Mouse (Mus musculus): ENCODE data around the gene Ncr1. TPM values are rescaled to one million over a fixed set of nuclear protein-coding genes. Genes with fewer than 3 reads are reported as not detected.

Ncr1 gene
- polyA plus RNA-seq, 1 experiment from 2014 or later, result not detected

Small RNAs within 50 kb of the gene (microRNA-seq; reads per million reads assigned to microRNA genes)
- gene Gm24752, result not detected
- not detected for gene Gm25349

Other genes starting within 250 kb of the Ncr1 start
- gene Ttyh1, start 218.3 kb upstream of the Ncr1 start, polyA plus RNA-seq (2014; fragmentation: Nextera tagmentation; extraction: Ambion mirVana), result 149 and 151 TPM in 2 replicates
- 62.4 and 68.1 TPM in 2 replicates for gene Leng8, start 200.7 kb upstream of the Ncr1 start, polyA plus RNA-seq (2014; fragmentation: Nextera tagmentation; extraction: Ambion mirVana)
- gene Leng9, start 187.3 kb upstream of the Ncr1 start, polyA plus RNA-seq (2014; fragmentation: Nextera tagmentation; extraction: Ambion mirVana), result 4.1 and 4.6 TPM in 2 replicates
- gene Cdc42ep5, start 172.9 kb upstream of the Ncr1 start, polyA plus RNA-seq (2014; fragmentation: Nextera tagmentation; extraction: Ambion mirVana), result 3.0 and 9.8 TPM in 2 replicates
- gene Lilra5, start 100.0 kb upstream of the Ncr1 start, polyA plus RNA-seq (2014; fragmentation: Nextera tagmentation; extraction: Ambion mirVana), result not detected in 2 replicates
- gene Gp6, start 60.0 kb downstream of the Ncr1 start, polyA plus RNA-seq (2014; fragmentation: Nextera tagmentation; extraction: Ambion mirVana), result not detected in 2 replicates
- gene Rdh13, start 107.9 kb downstream of the Ncr1 start, polyA plus RNA-seq (2014; fragmentation: Nextera tagmentation; extraction: Ambion mirVana), result 43.7 and 44.6 TPM in 2 replicates
- gene Eps8l1, start 123.0 kb downstream of the Ncr1 start, polyA plus RNA-seq (2014; fragmentation: Nextera tagmentation; extraction: Ambion mirVana), result 5.9 and 6.9 TPM in 2 replicates
- gene Ppp1r12c, start 164.0 kb downstream of the Ncr1 start, polyA plus RNA-seq (2014; fragmentation: Nextera tagmentation; extraction: Ambion mirVana), result 48.6 and 52.4 TPM in 2 replicates
- 2.8 and 4.9 TPM in 2 replicates for gene Tnnt1, start 178.7 kb downstream of the Ncr1 start, polyA plus RNA-seq (2014; fragmentation: Nextera tagmentation; extraction: Ambion mirVana)
- 0.84 and 2.0 TPM in 2 replicates for gene Tnni3, start 186.5 kb downstream of the Ncr1 start, polyA plus RNA-seq (2014; fragmentation: Nextera tagmentation; extraction: Ambion mirVana)
- gene Dnaaf3, start 194.7 kb downstream of the Ncr1 start, polyA plus RNA-seq (2014; fragmentation: Nextera tagmentation; extraction: Ambion mirVana), result 0.66 and 0.91 TPM in 2 replicates
- 71.5 and 79.9 TPM in 2 replicates for gene Syt5, start 209.8 kb downstream of the Ncr1 start, polyA plus RNA-seq (2014; fragmentation: Nextera tagmentation; extraction: Ambion mirVana)